Mouse (Mus musculus): ENCODE results near the gene Gm21962.
A peak's percentile ranks its signal among the peaks of the same experiment; 100 is the strongest.
"Not testable (repeated sequence)": the region's sequence is repeated elsewhere in the genome, so short reads cannot be mapped to it uniquely, and the experiment has no call there.

Gene Gm21962

DNA sequence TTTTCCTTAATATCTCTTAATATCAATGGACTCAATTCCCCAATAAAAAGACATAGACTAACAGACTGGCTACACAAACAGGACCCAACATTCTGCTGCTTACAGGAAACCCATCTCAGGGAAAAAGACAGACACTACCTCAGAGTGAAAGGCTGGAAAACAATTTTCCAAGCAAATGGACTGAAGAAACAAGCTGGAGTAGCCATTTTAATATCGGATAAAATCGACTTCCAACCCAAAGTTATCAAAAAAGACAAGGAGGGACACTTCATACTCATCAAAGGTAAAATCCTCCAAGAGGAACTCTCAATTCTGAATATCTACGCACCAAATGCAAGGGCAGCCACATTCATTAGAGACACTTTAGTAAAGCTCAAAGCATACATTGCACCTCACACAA, at the start of gene Gm21962:
Gene Gm21962, plus strand, starts transcription at position 301 of the 400 bp plus-strand sequence.
- DNase-seq (ENCODE audit: low read depth, low spot score): not testable (repeated sequence)

DNA sequence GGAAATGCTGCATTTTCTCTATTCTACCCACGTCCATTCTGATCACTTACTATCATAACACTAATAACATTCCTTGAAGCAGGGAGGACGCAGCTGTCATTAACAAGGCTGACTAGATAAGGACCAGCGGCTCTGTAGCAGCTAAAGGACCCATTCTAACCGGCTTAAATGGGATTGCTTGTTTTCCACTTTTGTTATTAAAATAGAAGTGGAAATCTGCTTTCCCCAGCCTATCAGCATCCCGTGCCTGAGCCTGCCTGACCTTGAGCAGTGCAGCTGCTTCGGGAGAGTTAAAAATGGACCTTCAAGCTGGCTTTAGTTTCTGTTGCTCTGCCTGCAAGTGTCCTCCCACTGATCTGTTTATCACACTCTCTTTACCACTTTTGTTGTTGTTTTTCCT, 49.2 kb upstream of the Gm21962 start:
- no peak for DNase-seq (ENCODE audit: low read depth, low spot score)

GRCm38 (mm10) chr3:137622895-137623580, 48.3 kb upstream of the Gm21962 start:
- DNase-seq (ENCODE audit: low read depth, low spot score): no peak

- no peak for DNase-seq (ENCODE audit: low read depth, low spot score)
Observed at GRCm38 (mm10) chr3:137623581-137624362, 47.6 kb upstream of the Gm21962 start.

DNA sequence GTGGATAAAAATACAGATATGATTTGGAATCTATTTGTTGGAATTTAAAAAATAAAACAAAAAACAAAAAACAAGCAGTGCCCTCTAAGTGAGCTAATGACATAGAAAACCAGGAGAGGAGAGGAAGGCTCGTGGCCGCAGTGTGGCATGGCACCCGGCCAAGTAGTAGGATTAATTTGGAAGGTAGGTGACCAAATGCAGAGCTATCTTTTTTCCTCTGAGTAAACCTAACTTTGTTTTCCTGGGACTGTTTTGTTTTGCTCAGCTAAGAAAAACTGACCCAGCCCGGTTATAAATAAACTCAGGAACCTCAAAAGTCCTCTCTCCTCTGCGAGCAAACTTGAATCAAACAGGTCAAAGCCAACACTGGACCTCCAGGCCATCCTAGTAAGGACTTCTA, 46.3 kb upstream of the Gm21962 start:
- DNase-seq (ENCODE audit: low read depth, low spot score): no peak

DNA sequence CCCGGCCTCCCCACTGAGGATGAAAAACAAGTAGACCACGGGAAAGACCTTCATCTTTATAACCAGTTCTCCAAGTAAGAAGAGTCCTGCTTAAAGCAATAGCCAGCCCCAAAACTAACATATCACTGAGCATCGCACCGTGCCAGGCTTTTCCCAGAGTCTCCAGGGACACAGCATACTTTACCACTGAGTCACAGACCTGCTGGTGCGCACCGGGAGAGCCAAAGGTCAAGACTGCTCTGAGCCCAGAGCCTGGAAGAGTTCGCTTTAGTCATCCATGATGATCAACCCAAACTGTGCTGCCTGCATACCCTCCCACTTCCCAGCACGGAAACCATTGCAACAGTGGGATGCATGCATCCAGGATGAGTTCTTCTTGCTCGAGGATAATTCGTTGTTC, 37.6 kb upstream of the Gm21962 start:
- DNase-seq (ENCODE audit: low read depth, low spot score): no peak

DNA sequence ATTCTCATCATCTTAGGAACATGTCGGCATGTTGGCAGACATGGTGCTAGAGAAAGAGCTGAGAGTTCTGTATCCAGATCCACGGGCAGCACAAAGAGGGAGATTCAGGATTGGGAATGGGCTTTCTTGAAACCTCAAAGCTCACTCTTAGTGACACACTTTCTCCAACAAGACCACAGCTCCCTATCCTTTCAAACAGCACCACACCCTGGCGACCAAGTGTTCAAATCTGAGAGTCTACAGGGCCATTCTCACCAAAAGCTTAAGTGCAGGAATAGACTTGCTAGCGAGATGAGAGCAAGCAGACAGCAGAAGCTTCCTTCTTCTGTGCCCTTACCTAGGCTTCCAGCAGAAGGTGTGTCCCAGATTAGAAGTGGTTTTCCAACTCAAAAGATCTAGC, 34.8 kb upstream of the Gm21962 start:
- DNase-seq (ENCODE audit: low read depth, low spot score): no peak

DNA sequence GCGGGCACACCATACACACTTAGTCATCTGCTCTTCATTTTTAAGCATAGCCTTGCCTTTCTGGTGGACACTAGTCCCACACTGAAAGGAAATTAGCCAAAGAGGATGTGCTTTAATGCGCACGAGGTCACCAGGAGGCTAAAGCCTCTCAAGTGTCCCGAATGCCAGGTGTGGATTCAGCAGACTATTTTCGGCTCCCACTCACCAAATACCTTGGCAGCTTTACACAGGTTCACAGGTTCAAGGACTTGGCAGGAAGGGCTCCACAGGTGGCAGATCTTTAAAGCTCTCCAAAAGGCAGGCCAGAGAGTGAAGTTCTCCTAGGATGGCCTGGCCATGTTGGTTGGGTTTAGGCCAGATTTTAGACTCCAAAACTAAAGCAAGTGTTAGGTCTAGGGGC, 30.1 kb upstream of the Gm21962 start:
- DNase-seq (ENCODE audit: low read depth, low spot score): no peak

- DNase-seq (ENCODE audit: low read depth, low spot score): no peak
Observed at GRCm38 (mm10) chr3:137642137-137642536, 29.2 kb upstream of the Gm21962 start.

GRCm38 (mm10) chr3:137642568-137642967, 28.8 kb upstream of the Gm21962 start:
- DNase-seq (ENCODE audit: low read depth, low spot score): no peak

DNA sequence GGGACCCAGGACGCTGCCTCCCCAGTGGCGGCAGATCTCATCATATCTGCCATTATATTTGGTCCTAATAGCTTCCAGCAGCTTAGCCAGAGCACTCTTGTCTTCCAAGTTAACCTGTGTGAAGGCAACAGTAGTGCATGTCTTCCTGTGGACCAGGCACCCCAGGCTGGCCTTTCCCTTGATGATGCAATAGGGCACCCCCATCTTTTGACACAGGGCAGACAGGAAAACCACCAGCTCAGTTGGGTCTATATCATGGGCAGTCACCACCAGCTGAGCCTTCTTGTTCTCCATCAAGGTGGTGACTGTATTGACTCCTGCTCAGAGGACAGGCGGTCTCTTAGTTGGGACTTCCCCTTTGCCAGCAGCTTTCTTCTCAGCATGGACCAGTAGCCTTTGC, 27.2 kb upstream of the Gm21962 start:
- no peak for DNase-seq (ENCODE audit: low read depth, low spot score)

GRCm38 (mm10) chr3:137644947-137645346, 26.4 kb upstream of the Gm21962 start:
- no peak for DNase-seq (ENCODE audit: low read depth, low spot score)

- DNase-seq (ENCODE audit: low read depth, low spot score): no peak
Observed at GRCm38 (mm10) chr3:137647427-137648100, 23.8 kb upstream of the Gm21962 start.

DNA sequence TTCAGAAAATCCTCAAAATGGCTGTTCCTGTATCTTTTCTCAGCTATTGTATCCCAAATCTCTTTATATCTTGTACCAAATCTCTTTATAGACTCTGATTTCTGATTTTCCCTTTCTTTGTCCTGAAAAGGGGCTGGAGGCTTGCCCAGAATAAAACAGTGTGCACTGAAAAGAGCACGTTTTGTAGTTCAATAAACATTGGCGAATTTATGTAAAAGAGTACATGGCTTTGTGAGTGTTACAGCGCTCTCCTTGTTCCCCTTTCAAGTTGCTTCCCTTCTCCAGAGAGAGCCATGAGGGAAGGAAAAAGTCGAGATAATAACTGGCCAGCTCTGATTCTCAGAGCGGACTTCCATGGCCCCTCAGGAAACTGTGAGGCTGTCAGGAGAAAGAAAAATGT, 22.2 kb upstream of the Gm21962 start:
- DNase-seq (ENCODE audit: low read depth, low spot score): no peak

- no peak for DNase-seq (ENCODE audit: low read depth, low spot score)
Observed at GRCm38 (mm10) chr3:137652853-137653252, 18.5 kb upstream of the Gm21962 start.

DNA sequence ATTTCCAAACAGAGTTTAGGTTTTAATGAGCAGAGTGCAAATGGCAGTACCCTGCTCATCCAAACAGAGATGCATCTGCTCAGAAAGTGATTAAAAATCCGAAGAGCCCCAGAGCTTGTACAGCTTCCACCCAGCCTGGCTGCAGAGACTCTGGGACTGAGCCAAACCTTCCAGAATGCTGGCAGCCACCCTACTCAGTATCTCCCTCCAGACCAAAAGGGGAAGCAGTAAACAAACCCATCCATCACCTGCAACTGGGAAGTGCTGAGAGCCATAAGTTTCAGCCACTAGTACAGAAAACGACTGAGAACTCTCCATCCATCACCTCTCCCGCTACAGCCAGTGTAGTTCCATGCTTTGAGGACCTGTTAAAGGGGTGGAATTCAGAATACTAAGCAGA, 9.6 kb downstream of the Gm21962 start:
- no peak for DNase-seq (ENCODE audit: low read depth, low spot score)

DNA sequence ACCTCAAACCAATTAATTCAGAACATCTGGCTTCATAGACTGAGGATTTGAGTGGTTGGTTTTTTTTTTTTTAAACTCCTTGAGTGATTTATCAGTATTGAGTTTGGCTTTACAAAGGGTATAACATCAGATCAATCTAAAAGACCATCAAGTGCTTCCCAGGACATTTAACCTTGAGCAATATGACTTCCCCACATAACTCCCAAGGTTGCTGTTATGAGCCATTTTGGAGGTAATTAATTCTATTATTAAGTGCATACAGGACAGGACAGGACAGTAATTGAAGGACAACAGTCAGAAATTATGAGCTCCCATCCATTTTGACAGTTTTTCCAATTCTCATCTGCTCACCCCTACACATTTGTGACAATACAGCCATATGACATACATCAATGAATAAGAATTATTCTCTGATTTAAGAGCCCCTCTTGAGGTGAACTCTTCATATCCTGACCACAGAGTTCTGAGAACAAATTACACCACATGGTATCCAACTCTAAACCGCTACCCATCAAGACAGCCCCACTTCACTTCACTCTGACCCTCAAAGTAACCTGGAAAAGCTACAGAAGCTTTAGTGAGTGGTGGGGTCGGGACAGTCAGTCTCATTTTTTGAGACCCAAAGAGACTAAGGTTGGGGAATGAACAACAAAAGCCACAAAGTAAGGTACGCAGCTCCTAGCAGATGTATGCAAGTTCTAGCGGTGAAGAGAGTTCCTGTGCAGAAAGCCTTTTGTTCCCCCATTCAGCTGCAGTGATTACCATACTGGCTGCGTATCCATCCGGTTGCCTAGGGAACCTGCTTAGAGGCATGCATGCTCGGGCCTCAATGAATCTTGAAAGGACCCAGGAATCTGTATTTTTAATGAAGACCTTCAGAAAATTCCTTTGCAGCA, 11.8 kb downstream of the Gm21962 start:
- peak; percentile 6 for DNase-seq (ENCODE audit: low read depth, low spot score)

DNA sequence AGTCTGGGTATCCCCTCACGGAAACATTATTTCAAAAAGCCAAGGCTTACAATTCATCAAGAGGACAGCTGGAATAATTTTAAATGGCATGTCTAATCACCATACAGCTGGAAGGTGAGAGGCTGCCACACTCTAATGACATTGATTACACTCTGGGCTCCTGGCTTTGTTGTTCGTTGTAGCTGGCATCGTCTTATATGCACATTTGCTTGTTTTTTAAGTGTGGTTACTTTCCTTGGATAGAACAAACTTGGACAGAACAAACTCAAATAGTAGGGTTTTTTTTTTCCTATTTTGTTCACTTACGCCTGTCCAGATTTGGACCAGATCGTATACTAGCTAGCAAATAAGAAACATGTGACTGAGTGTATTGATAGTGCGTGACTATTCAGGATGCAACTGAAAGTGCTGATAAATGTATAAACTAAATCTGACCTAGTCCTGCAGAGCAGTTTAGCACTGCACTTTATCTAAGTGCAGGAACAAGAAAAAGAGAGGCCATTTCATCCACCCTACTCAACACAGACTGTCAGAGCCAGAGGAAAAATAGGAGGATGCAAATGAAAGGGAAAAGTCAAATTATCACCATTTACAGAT, 12.6 kb downstream of the Gm21962 start:
- no peak for DNase-seq (ENCODE audit: low read depth, low spot score)

GRCm38 (mm10) chr3:137686932-137687331, 15.6 kb downstream of the Gm21962 start:
- no peak for DNase-seq (ENCODE audit: low read depth, low spot score)

DNA sequence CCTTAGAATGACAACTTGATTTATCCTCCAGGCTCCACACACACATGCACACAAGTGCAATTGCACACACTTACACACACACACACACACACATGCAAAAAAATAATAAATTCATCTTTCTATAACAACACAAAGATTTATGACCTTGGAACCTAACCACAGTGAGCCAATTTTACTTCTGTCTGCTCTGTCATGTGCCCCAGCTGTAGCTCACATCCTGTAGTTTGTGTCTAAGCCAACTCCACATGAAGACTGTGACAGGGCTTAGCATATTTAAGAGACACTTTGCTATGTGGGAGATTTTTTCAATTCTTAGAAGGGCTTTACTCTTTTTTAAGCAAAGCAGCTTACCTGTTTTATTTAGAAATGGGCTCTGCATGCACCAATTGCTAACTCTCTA, 20.2 kb downstream of the Gm21962 start:
- no peak for DNase-seq (ENCODE audit: low read depth, low spot score)

DNA sequence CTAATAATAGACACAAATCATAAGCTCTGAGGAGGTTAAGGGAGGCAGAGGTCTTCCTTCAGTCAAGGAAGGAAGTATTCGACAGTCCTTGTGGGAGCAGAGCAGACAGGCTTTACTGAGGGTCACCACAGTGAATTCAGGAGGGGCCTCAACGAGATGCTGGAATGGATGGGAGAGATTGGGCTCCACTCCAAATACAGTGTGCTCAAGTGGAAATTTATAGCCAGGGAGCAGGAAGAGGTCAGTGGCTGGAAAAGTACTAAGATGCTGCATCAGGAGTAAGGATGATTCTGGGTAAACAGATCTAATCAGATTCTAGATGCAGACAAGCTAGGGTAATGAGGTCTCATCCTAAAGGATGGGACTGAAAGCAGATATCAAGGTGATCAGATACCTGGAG, 44.6 kb downstream of the Gm21962 start:
- no peak for DNase-seq (ENCODE audit: low read depth, low spot score)

Measured in retina, postnatal 7 days (tissue).